Mouse (Mus musculus) adrenal gland, postnatal 36 days (tissue): Measurements from ENCODE around the gene Vmn1r51. TPM values are rescaled to one million over a fixed set of nuclear protein-coding genes. Genes with fewer than 3 reads are reported as not detected.
"Not testable (repeated sequence)": the region's sequence is repeated elsewhere in the genome, so short reads cannot be mapped to it uniquely, and the experiment has no call there.

Experiments
- DNase-seq, 2 experiments: peaks; one replicate each; pipeline ENCODE4 v3.0.0; 2021; ENCODE audit warnings: mixed read lengths in 1 of 2
- long read RNA-seq, 2 experiments: library from polyadenylated mRNA; stranded (forward); transcript quantifications; one replicate each; pipeline ENCODE4 v2.0.0; 2021; ENCODE audit warnings: borderline sequencing depth in 2 of 2
- total RNA-seq, 2 experiments: library from RNA; stranded (reverse); gene quantifications; 2 replicates each; pipeline ENCODE4 v1.2.3; 2021

The Vmn1r51 gene
- not detected for total RNA-seq
- long read RNA-seq, experiment 1: 0 reads
- long read RNA-seq, experiment 2: 0 reads

DNA sequence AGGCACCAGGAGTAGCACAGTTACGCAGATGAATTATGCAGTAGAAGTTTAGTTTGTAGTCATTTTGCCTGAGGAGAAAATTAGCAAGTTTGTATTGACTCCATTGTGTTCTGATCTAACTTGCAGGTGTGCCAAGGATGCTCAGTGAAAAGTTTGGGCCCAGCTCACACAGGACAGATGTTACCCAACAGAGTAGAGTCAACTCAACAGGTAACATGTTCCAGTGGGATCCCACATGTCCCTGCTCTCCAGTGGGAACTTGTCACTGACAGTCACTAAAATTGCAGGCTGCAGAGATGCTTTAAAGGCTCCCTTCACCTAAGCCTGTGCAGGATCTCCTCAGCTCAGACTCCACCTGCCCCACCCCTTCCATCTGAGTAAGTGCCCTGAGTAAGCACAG is at the start of gene Vmn1r51:
Gene Vmn1r51 (plus strand): TSS at position 301 of the 400 bp plus-strand sequence.
- not testable (repeated sequence) for DNase-seq

DNA sequence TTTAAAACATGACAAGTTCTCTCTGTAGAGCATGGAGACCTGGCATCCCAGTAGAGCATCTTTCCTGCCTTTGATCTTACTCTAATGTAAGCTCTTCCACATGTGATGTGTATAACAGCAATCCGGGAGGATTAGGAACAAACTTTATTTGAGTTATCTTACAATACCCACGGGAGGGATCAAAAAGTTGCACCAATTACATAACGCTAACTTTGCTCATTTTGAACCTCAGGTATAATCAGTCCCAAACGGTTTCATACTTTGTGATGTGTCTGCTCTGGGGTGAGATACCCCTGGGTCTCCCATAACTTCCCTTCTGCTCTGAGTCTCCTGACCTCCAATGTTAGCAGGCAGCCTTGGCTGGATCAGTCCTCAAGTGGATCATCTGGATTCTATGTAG is 44.0 kb upstream of the Vmn1r51 start, which contains the start of gene Vmn1r49:
Gene Vmn1r49 (minus strand): TSS at position 101 of the 400 bp plus-strand sequence.
- DNase-seq: no peak

DNA sequence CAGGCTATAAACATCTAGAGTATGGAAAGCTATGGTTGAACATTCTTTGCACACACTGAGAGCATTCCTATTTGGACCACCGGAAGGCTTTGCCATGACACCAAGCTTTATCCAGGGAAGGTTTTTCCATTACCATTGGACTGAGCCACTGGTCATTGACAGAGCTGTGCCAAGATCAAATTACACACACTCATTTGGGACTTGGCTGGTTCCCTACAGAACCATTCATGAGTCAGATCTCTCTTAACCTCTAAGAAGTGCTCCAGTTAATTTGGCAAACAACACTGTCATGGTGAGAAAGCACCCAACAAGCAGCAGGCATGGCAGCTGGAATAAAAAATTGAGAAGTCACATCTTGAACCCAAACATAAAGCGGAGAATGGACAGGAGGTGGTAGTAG is 21.8 kb upstream of the Vmn1r51 start:
- DNase-seq: no peak

DNA sequence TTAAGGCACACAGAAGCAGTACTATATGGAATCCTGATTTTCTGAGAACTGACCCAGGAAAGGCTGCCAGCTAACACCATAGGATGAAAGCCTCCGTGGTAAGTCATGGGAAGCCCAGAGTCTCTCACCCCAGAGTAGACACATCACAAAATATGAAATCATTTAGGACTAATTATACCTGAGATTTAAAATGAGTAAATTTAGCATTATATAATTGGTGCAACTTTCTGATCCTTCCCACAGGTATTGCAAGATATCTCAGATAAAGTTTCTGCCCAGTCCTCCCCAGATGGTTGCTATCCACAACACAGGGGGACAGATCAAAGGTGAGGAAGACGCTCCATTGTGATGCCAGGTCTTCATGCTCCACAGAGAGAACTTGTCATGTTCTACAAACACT is 21.3 kb upstream of the Vmn1r51 start, which contains the start of gene Vmn1r50:
Gene Vmn1r50 (plus strand): TSS at position 301 of the 400 bp plus-strand sequence.
- no peak for DNase-seq

DNA sequence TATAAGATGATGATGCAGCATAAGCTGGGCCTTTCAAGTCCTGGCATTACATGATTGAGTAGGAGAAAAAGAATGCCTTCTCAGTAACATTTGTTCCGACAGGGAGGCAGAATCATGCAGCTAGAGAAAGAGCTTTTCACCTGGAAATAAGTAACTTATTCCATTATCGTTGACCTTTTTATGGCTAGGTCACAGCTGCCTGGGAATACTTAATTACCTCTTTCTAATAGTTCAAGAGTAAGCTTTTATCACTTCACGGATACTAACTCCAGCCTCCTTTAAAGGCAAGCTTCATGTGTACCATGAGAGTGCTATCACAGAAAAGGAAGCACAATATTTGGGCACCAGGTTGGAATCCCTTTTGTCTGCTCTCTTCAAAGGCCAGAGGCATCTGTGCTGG is 37.7 kb downstream of the Vmn1r51 start:
- no peak for DNase-seq

DNA sequence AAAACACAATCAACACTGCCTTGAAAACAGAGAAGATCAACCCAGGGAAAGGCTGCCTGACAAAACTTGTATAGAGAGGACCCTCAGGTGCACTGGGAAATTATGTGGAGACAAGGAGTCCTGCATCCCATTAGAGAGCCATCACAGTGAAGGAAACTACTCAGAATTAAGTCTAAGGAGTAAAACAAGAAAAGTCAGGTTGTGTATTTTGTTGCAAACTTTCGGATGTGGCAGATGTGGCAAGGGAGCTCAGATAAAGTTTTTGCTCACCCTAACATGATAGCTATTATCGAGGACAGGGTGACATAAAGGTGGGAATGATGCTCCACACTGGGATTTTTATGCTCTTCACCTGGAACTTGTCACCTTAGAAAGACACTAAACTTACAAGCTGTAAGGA is 52.1 kb downstream of the Vmn1r51 start, which contains the start of gene Vmn1r52:
Gene Vmn1r52 (plus strand): TSS at position 301 of the 400 bp plus-strand sequence.
- no peak for DNase-seq

Other genes with a start within 250 kb of the Vmn1r51 start
- not detected for gene Vmn1r42, start 246.2 kb upstream of the Vmn1r51 start, total RNA-seq
- not detected for gene Vmn1r43, start 246.2 kb upstream of the Vmn1r51 start, total RNA-seq
- gene Vmn1r44, start 238.9 kb upstream of the Vmn1r51 start, total RNA-seq: not detected
- not detected for gene Vmn1r45, start 182.0 kb upstream of the Vmn1r51 start, total RNA-seq
- gene Vmn1r46, start 153.3 kb upstream of the Vmn1r51 start, total RNA-seq: not detected
- gene Vmn1r47, start 106.4 kb upstream of the Vmn1r51 start, total RNA-seq: not detected
- not detected for gene Vmn1r48, start 85.8 kb upstream of the Vmn1r51 start, total RNA-seq
- gene Vmn1r49, start 44.1 kb upstream of the Vmn1r51 start, total RNA-seq: not detected
- gene Vmn1r50, start 21.2 kb upstream of the Vmn1r51 start, total RNA-seq: not detected
- not detected for gene Vmn1r52, start 52.2 kb downstream of the Vmn1r51 start, total RNA-seq
- not detected for gene V1ra8, start 80.2 kb downstream of the Vmn1r51 start, total RNA-seq
- not detected for gene Vmn1r53, start 101.8 kb downstream of the Vmn1r51 start, total RNA-seq
- gene Vmn1r54, start 123.7 kb downstream of the Vmn1r51 start, total RNA-seq: not detected
- not detected for gene BC048671, start 178.6 kb downstream of the Vmn1r51 start, total RNA-seq
- gene Chst13, start 202.6 kb downstream of the Vmn1r51 start, total RNA-seq: under 1 TPM in 1 of 2 experiments, not detected in 1; 0.17 TPM
- gene Uroc1, start 210.7 kb downstream of the Vmn1r51 start, total RNA-seq: under 1 TPM; 0.20 to 0.53 TPM
- 10 to 100 TPM; 25.1 to 33.2 TPM for gene Zxdc, start 246.9 kb downstream of the Vmn1r51 start, total RNA-seq